Mouse (Mus musculus) hindbrain, postnatal 0 days (tissue): ENCODE measurements around the gene Sf3a3. TPM values are rescaled to one million over a fixed set of nuclear protein-coding genes. Genes with fewer than 3 reads are reported as not detected.

ENCODE experiments used
- ATAC-seq: fragments of 200-750 bp; cut with Nextera tagmentation; 2 replicates; pipeline ENCODE4 v1.8.0; 2017; ENCODE audit warnings: mild to moderate bottlenecking, moderate TSS enrichment, moderate library complexity
- DNase-seq: peaks from one replicate; pipeline ENCODE4 v3.0.0-alpha.2; 2015; ENCODE audit warnings: low spot score
- H3K27ac ChIP-seq: fragments of 300-500 bp; sonication (generic); 2 replicates; pipeline ENCODE4 v1.5.1; 2014; ENCODE audit warnings: mild to moderate bottlenecking
- H3K27me3 ChIP-seq: fragments of 300-500 bp; sonication (generic); 2 replicates; pipeline ENCODE4 v1.6.1; 2014; ENCODE audit warnings: low read length, mixed read lengths; ENCODE audit not compliant: insufficient read depth
- H3K36me3 ChIP-seq: fragments of 300-500 bp; sonication (generic); 2 replicates; pipeline ENCODE4 v1.6.1; 2014; ENCODE audit warnings: low read length, mixed read lengths; ENCODE audit not compliant: insufficient read depth
- H3K4me1 ChIP-seq: fragments of 300-500 bp; sonication (generic); 2 replicates; pipeline ENCODE4 v1.6.1; 2014; ENCODE audit warnings: antibody characterized with exemption, low read length, mixed read lengths; ENCODE audit not compliant: insufficient read depth
- H3K4me2 ChIP-seq: fragments of 300-500 bp; sonication (generic); 2 replicates; pipeline ENCODE4 v1.6.1; 2014; ENCODE audit warnings: low read depth, mild to moderate bottlenecking, low read length, moderate library complexity, mixed read lengths
- H3K4me3 ChIP-seq: fragments of 300-500 bp; sonication (generic); 2 replicates; pipeline ENCODE4 v1.5.1; 2014; ENCODE audit warnings: low read length
- H3K9ac ChIP-seq: fragments of 300-500 bp; sonication (generic); replicated peaks from 2 replicates; pipeline ENCODE4 v1.6.1; 2014; ENCODE audit warnings: mild to moderate bottlenecking, low read length, moderate library complexity, mixed read lengths
- H3K9me3 ChIP-seq: fragments of 300-500 bp; sonication (generic); 2 replicates; pipeline ENCODE4 v1.6.1; 2016; ENCODE audit warnings: low read length, mixed read lengths
- CTCF ChIP-seq: IDR thresholded peaks from 2 replicates; pipeline ENCODE4 v1.5.1; 2016; ENCODE audit warnings: antibody characterized with exemption, control low read depth, low read depth
- WGBS: fragments of 180-500 bp; shearing (Covaris S2); extraction: QIAGEN DNeasy Blood & Tissue Kit; methylation state at CpG from one replicate; pipeline ENCODE4 v1.1.7; 2014; 5-methylcytosine and 5-hydroxymethylcytosine counted together
- polyA plus RNA-seq: library from polyadenylated mRNA; unstranded; fragments of >200 nt; fragmentation: Nextera tagmentation; extraction: Ambion mirVana; gene quantifications from 2 replicates; pipeline ENCODE4 v1.2.1, GENCODE M21; 2015
- total RNA-seq: library from RNA; depleted of rRNA; stranded (reverse); fragments of >200 nt; gene quantifications from 2 replicates; pipeline ENCODE4 v1.2.3, GENCODE M21; 2014

Gene Sf3a3
- total and polyA plus RNA-seq, 2 experiments from 2014 or later = 18.7 to 79.7 TPM

GRCm38 (mm10) chr4:124674334-124675032, 40.1 kb upstream of the Sf3a3 start:
- WGBS = 33% methylated on average over 17 of the region's 17 CpGs
- Histone ChIP-seq H3K9me3 (no peaks in the 10 kb centered on the region), H3K9ac (no peak overlapping the region), H3K27ac (no peak overlapping the region), H3K36me3 (peaks cover 17% of the 10 kb centered on the region; the same call in 1 of the 2 replicates), H3K4me2 (no peak overlapping the region), H3K4me1 (peaks cover 11% of the 10 kb centered on the region), H3K4me3 (no peak overlapping the region), H3K27me3 (no peaks in the 10 kb centered on the region)
- no peak for TF ChIP-seq CTCF
- DNase-seq = no peak
- ATAC-seq = 0 out of 2 replicates have a peak, but pooled peaks have one; percentile 17

GRCm38 (mm10) chr4:124675037-124675436, 39.5 kb upstream of the Sf3a3 start:
- Histone ChIP-seq H3K27me3 (no peaks in the 10 kb centered on the region), H3K9me3 (no peaks in the 10 kb centered on the region), H3K9ac (no peak overlapping the region), H3K4me2 (no peak overlapping the region), H3K27ac (no peak overlapping the region), H3K4me3 (no peak overlapping the region), H3K36me3 (peaks cover 20% of the 10 kb centered on the region; the same call in 1 of the 2 replicates), H3K4me1 (peaks cover 11% of the 10 kb centered on the region)
- WGBS = 3% methylated on average over 4 of the region's 4 CpGs
- ATAC-seq (0 out of 2 replicates have a peak, but pooled peaks have one; percentile 21), DNase-seq (peak; percentile 92)
- peak; percentile 89 for TF ChIP-seq CTCF

GRCm38 (mm10) chr4:124675958-124676357, 38.6 kb upstream of the Sf3a3 start:
- 90% methylated on average over 6 of the region's 6 CpGs for WGBS
- no peaks in the 10 kb centered on the region for H3K27me3 ChIP-seq
- H3K36me3 ChIP-seq = peaks cover 28% of the 10 kb centered on the region
- H3K4me3 ChIP-seq = no peak overlapping the region
- no peak for TF ChIP-seq CTCF
- ATAC-seq = no peak
- H3K9me3 ChIP-seq = no peaks in the 10 kb centered on the region
- peaks cover 11% of the 10 kb centered on the region for H3K4me1 ChIP-seq
- DNase-seq = no peak
- no peak overlapping the region for H3K27ac ChIP-seq
- H3K4me2 ChIP-seq = no peak overlapping the region
- H3K9ac ChIP-seq = no peak overlapping the region

- Histone ChIP-seq H3K4me3 (no peak overlapping the region), H3K4me2 (no peak overlapping the region), H3K9ac (no peak overlapping the region), H3K4me1 (no peaks in the 10 kb centered on the region), H3K27me3 (no peaks in the 10 kb centered on the region), H3K9me3 (no peaks in the 10 kb centered on the region), H3K36me3 (peaks cover 45% of the 10 kb centered on the region), H3K27ac (no peak overlapping the region)
- DNase-seq (peak; percentile 57), ATAC-seq (peak; percentile 21; the same call in 1 of the 2 replicates)
- TF ChIP-seq CTCF = peak; percentile 65
- WGBS = 56% methylated on average over 7 of the region's 7 CpGs
Observed at GRCm38 (mm10) chr4:124682270-124682669, 32.3 kb upstream of the Sf3a3 start.

- 81% methylated on average over 4 of the region's 4 CpGs for WGBS
- no peaks in the 10 kb centered on the region for H3K9me3 ChIP-seq
Observed at GRCm38 (mm10) chr4:124683474-124683873, 31.1 kb upstream of the Sf3a3 start.

GRCm38 (mm10) chr4:124685004-124685403, 29.6 kb upstream of the Sf3a3 start:
- WGBS = 84% methylated on average over 4 of the region's 4 CpGs
- H3K27ac ChIP-seq = no peak overlapping the region
- H3K4me3 ChIP-seq = no peak overlapping the region
- no peak overlapping the region for H3K9ac ChIP-seq
- ATAC-seq = no peak
- TF ChIP-seq CTCF = peak; percentile 45; the same call in 1 of the 2 replicates
- H3K27me3 ChIP-seq = no peaks in the 10 kb centered on the region
- H3K4me2 ChIP-seq = no peak overlapping the region
- H3K9me3 ChIP-seq = no peaks in the 10 kb centered on the region
- H3K36me3 ChIP-seq = peaks cover 29% of the 10 kb centered on the region
- no peak for DNase-seq
- H3K4me1 ChIP-seq = no peaks in the 10 kb centered on the region

More at GRCm38 (mm10) chr4:124683474-124683873, 31.1 kb upstream of the Sf3a3 start:
- no peak for DNase-seq
- H3K36me3 ChIP-seq = peaks cover 42% of the 10 kb centered on the region
- H3K4me3 ChIP-seq = no peak overlapping the region
- no peaks in the 10 kb centered on the region for H3K27me3 ChIP-seq
- no peak overlapping the region for H3K9ac ChIP-seq
- no peak for TF ChIP-seq CTCF
- H3K27ac ChIP-seq = no peak overlapping the region
- H3K4me1 ChIP-seq = no peaks in the 10 kb centered on the region
- no peak for ATAC-seq
- no peak overlapping the region for H3K4me2 ChIP-seq

GRCm38 (mm10) chr4:124685453-124685852, 29.1 kb upstream of the Sf3a3 start:
- peaks cover 26% of the 10 kb centered on the region for H3K36me3 ChIP-seq
- no peak overlapping the region for H3K27ac ChIP-seq
- no peak for DNase-seq
- H3K4me3 ChIP-seq = no peak overlapping the region
- no peaks in the 10 kb centered on the region for H3K27me3 ChIP-seq
- no peaks in the 10 kb centered on the region for H3K4me1 ChIP-seq
- H3K9ac ChIP-seq = no peak overlapping the region
- no peaks in the 10 kb centered on the region for H3K9me3 ChIP-seq
- WGBS = 87% methylated on average over 8 of the region's 8 CpGs
- ATAC-seq = no peak
- H3K4me2 ChIP-seq = no peak overlapping the region
- no peak for TF ChIP-seq CTCF
